18 mouse cellular contexts compared by ENCODE assay signal in genomic region chr2:103218323-103218722, GRCm38 (mm10).
"Had no signal": no experiment of that assay in that cellular context is flagged by ENCODE, and none has a peak within 500 bp of the region (broad histone marks: within the 10 kb centered on the region; RNA-seq: fewer than 3 reads in every experiment).

No protein-coding gene starts in this region.

- H3K4me1 ChIP-seq: liver, embryonic 13.5 days; midbrain, embryonic 12.5 days; midbrain, embryonic 15.5 days; neural tube, embryonic 12.5 days; neural tube, embryonic 15.5 days had no signal

- H3K27ac ChIP-seq: layer of hippocampus, adult 2 months; liver, embryonic 13.5 days; macrophage; midbrain, embryonic 12.5 days; midbrain, embryonic 15.5 days; neural tube, embryonic 12.5 days; neural tube, embryonic 15.5 days; stomach, postnatal 0 days had no signal

- ATAC-seq: midbrain, embryonic 15.5 days had no signal

- H3K9ac ChIP-seq: liver, embryonic 13.5 days; midbrain, embryonic 12.5 days; midbrain, embryonic 15.5 days; neural tube, embryonic 12.5 days; neural tube, embryonic 15.5 days had no signal

- H3K4me2 ChIP-seq: liver, embryonic 13.5 days; midbrain, embryonic 12.5 days; midbrain, embryonic 15.5 days; neural tube, embryonic 12.5 days; neural tube, embryonic 15.5 days had no signal

- H3K27me3 ChIP-seq: liver, embryonic 13.5 days; midbrain, embryonic 12.5 days; midbrain, embryonic 15.5 days; neural tube, embryonic 12.5 days; neural tube, embryonic 15.5 days had no signal

- DNase-seq: kidney, adult 9 months; kidney, postnatal 14 days; layer of hippocampus, adult 9-11 months; liver, embryonic 13.5 days; lung, adult 2 months; right cerebral cortex, adult 18-20 months; right cerebral cortex, postnatal 14 days; right cerebral cortex, postnatal 4 days; thymus, adult 2 months; thymus, postnatal 14 days; thymus, postnatal 4 days had no signal

- H3K4me3 ChIP-seq: layer of hippocampus, adult 2 months; liver, embryonic 13.5 days; midbrain, embryonic 12.5 days; midbrain, embryonic 15.5 days; neural tube, embryonic 12.5 days; neural tube, embryonic 15.5 days had no signal

- H3K36me3 ChIP-seq: liver, embryonic 13.5 days; midbrain, embryonic 12.5 days; midbrain, embryonic 15.5 days; neural tube, embryonic 12.5 days; neural tube, embryonic 15.5 days had no signal

- H3K9me3 ChIP-seq: liver, embryonic 13.5 days; midbrain, embryonic 12.5 days; midbrain, embryonic 15.5 days; neural tube, embryonic 12.5 days; neural tube, embryonic 15.5 days had no signal
